Mouse (Mus musculus) lung, adult 18-20 months (tissue): ENCODE measurements around the gene Sohlh1.
"Not testable (repeated sequence)": the region's sequence is repeated elsewhere in the genome, so short reads cannot be mapped to it uniquely, and the experiment has no call there.

ENCODE experiments used
- DNase-seq, 2 experiments: peaks; one replicate each; pipeline ENCODE4 v3.0.0; 2022; ENCODE audit warnings: mixed read lengths in 2 of 2

The Sohlh1 gene

DNA sequence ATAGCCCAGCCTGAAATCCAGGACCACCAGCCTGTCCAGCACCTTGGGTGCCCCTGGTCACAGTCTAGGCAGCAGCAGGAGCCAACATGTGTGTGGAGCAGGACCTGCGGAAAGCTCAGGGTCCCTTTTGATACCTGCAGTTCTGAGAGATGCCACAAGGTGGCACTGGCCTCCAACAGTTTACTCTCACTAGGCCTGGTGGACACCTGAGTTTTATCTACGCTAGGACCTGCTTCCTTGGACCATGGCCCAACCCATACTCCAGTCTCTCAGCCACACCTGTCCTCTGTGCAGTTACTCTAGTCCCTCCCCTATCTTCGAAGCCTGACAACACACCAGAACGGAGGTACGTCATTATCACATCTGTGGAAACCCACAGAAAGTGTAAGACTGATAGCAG is 10.8 kb downstream of the Sohlh1 start:
- DNase-seq, result peak; percentile 56 to 66

DNA sequence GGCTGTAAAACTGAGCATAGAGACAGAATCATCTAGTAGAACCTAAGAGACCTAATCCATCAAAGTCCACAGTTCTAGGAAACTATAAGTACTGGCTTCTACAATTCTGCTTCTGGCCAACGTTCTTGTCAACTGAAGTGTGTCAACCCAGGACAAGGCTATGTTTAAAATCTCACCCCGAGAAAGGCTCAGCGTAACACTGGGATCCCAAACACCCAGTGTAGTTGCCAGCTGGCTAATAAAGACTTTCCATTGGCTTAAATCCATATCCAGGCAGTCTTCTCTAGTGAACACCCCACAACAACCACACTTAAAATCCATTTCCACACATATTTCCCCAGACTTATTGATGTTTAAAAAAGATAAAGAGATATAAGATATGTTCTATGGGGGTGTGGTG is 16.3 kb downstream of the Sohlh1 start:
- no peak for DNase-seq

DNA sequence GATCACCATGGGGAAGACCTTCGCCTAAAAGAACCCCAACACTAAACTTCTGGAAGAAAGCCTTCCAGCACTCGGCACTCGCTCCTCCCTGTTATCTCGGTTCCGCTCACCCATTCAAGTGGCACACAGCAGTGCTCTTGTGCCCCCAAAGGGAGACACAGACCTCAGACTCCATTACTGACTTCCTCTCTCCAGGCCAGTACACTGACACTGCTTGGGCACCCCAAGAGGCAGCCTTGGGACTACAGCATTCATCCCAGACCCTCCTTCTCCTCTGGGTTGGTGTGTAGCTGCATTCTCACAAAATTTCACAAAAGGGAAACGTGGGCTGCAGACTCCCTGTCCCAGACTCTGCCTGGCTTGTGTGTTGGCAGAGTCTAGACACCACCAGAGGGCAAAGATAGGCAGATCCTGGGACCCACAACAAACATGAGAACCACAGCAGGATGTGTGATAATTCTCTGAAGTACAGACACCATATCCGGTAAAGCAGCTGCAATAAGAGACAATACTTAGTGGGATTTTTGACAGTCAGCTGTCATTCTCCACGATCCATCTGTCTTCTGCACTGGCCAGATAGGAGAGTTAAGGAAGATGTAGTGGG is 18.6 kb downstream of the Sohlh1 start:
- no peak for DNase-seq

DNA sequence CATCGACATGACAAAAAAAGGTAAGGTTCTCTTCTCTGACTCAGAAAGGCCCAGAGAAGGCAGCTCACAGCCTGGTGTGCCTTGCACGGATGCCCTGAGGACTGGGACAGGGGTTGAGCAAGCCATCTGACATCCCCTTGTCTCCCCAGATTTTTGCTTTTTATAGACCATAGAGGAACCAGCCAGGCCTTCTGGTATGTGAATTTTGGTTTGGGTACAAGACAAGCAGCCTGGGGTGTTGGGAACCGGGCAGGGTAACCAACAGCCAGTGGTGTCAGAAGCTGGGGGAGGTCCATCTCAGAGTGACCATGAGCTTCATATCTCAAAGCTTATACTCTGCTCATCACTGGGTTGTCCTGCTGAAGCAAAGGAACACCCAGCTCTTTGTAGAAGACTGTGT is 22.3 kb downstream of the Sohlh1 start:
- no peak for DNase-seq

DNA sequence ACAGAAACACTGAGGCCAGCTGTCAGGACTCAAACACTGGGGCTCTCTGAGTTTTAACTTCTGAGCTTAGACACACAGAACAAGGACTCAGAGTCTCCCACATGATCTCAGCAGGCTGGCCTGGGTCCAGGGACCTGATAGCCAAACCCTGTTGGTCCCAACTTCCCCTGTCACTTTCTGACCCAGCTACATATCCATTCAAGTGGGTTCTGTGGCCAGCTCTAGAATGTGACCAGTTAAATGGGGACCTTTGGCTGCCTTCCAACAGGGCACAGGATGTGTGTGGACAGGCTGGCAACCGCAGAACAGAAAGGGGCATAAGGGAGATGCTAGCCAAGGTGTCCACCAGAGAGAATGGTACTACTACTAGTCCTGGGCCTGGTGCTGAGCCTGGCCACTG is 24.2 kb downstream of the Sohlh1 start, which contains the start of gene Lcn9:
Lcn9 (plus strand) TSS at position 348 of the 400 bp plus-strand sequence.
- no peak for DNase-seq

DNA sequence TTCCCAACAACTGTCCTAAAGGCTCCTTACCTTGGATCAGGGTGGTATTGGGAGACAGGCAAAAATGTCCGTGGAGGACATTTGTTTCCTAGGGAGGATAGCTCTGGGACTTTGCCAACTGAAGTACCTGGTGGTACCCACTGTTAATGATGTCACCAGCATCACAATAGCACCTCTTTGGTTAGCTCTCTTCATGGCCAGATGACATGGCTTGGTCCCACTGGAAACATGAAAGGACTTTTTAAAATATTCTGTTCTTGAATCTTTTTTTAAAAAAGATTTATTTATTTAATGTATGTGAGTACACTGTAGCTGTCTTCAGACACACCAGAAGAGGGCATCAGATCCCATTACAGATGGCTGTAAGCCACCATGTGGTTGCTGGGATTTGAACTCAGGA is 31.3 kb downstream of the Sohlh1 start, which contains the start of gene Glt6d1:
Glt6d1 (minus strand) TSS at position 101 of the 400 bp plus-strand sequence.
- not testable (repeated sequence) for DNase-seq

- DNase-seq, result no peak
Measured at GRCm38 (mm10) chr2:25813364-25813763, 33.7 kb downstream of the Sohlh1 start.

DNA sequence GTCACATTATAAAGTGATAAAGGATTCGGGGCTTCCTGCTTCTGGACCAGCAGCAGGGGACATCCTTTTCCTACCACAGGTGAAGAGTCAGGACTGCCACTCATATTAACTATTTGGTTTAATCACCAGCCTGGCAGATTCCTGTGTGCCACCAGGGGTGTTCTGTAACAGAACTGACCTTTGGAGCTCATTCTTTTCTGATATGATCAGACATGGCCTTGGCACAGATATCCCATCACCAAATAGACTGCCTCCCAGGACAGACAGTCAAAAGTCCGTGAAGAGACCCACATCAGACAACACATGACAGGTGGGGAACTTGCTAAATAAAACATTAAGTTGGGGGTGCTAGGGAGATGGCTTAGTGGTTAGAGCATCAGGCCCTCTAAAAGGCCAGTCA is 35.3 kb downstream of the Sohlh1 start:
- DNase-seq, result no peak

- DNase-seq, result no peak
Measured at GRCm38 (mm10) chr2:25798065-25798464, 49.0 kb downstream of the Sohlh1 start.

DNA sequence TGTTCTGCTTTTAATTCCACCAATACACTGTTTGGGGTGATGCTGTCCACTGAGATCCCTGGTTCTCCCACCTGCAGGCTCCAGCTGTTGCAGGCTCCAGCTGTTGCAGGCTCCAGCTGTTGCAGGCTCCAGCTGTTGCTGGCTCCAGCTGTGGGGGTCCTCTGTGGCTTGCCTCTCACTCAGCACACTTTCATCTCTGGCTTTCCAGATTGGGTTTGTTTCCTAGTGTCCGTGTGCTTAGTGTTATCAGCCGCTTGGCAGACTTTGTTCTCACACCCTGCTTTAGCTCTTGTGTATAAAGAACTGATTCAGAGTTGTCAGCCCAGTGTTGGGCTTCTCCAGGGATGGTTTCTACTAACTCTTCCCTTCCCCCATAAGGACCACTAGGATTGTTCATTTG is 49.4 kb downstream of the Sohlh1 start:
- no peak for DNase-seq
